Mouse (Mus musculus) forebrain, embryonic 10.5 days (tissue): ENCODE data around the gene Strbp. TPM values are rescaled to one million over a fixed set of nuclear protein-coding genes. Genes with fewer than 3 reads are reported as not detected.

ENCODE experiments used
- microRNA-seq: library from miRNA; unstranded; fragments of <30 nt; microRNA quantifications from one replicate; pipeline ENCODE4, GENCODE M21; 2017
- polyA plus RNA-seq: library from polyadenylated mRNA; unstranded; fragments of >200 nt; fragmentation: Nextera tagmentation; extraction: Ambion mirVana; gene quantifications from 2 replicates; pipeline ENCODE4 v1.2.1, GENCODE M21; 2016

Gene Strbp
- polyA plus RNA-seq, 1 experiment from 2014 or later, result 68.8 TPM

Small RNA genes lying within 50 kb of the gene (microRNA-seq; reads per million reads assigned to microRNA genes)
- 4.2 reads per million, percentile 10 among the genes with 10 or more reads in this experiment for gene Mir5128

Other genes starting within 250 kb of the Strbp start
- gene Gpr21, start 187.5 kb downstream of the Strbp start, polyA plus RNA-seq, result 1.3 and 1.5 TPM in 2 replicates
- gene Crb2, start 72.4 kb upstream of the Strbp start, polyA plus RNA-seq, result 30.4 and 30.9 TPM in 2 replicates